Mouse (Mus musculus): ENCODE results near the gene Fam71e1.

Fam71e1 gene

DNA sequence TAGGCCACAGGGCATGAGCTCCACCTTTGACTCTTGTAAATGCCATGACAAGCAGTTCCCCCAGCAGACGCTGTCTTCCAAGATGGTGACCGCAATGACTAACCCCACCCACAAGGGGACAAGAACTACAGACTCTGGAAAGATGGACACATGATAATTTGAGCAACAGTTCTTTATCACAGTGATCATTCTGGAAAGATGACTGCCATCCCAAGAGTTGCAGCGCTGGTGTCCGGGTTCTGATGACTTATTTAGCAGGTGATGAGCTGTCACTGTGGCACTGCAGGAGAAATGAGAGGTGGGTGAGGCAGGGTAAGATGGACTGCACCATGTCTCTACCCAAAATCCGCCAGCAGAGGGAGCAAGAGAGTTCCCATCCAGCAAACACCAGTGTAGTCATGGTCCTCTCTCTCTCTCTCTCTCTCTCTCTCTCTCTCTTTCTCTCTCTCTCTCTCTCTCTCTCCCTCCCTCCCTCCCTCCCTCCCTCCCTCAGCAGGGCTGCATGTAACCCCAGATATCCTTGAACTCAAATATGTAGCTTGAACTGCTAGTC is 5.3 kb downstream of the Fam71e1 start:
- DNase-seq: peak; percentile 61

DNA sequence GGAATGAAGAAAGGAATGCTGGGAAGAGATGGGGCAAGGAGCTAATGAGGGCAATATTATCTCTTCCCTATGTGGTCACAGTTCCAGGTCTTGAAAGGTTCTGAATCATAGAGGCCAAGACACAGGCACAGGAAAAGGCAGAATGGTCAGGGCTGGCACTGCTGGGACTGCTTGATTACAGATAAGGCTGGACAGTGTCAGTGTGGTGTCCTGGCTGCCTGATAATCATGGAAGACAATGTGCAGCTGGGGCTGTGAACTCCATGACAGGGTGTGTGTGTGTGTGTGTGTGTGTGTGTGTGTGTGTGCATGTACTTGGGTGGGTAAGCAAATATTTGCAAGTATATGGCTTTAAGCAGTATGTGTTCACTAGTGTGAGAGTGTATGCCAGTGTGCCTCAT is 11.1 kb downstream of the Fam71e1 start:
- DNase-seq: no peak

GRCm38 (mm10) chr7:44519240-44519913 is 23.0 kb downstream of the Fam71e1 start:
- no peak for DNase-seq

DNA sequence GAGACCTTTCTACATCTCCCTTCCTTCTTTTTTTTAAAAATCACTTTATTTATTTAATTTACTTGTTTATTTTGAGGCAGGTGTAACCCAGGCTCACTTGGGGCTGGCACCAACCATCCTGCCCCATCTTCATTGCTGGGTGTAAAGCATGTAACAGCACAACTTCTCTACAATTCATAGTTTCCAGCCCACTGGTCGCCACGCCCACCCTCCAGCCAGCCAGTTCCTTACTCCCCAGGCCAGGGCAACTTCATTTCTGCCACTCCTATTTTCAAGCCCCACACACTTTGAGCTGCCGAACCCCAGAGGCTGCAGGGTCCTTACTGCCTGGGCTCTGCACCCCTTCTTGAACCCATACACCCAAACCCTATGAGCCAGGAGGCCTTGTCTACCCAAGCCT is 24.6 kb downstream of the Fam71e1 start:
- DNase-seq: no peak

- peak; percentile 59 for DNase-seq
These were observed 25.3 kb downstream of the Fam71e1 start for GRCm38 (mm10) chr7:44521710-44522109.

DNA sequence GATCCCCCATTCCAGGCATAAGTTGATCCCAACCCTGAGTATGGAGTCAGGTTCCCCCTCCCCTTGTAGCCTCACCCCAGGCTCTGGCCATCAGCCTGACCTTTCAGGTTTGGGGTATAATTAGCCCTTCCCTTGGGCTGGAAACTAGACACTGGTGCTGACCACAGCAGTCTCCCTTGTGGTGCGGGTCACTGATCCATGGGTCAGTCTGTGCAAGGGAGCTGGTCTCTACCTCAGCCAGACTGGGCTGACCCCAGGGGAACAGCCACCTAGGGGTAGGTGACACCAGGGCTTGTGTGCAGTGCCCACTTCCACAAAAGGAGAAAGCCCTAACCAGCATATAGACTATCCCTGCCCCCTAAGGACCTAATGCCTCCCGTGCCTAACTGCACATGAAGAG is 26.7 kb downstream of the Fam71e1 start:
- DNase-seq: no peak

- DNase-seq: peak; percentile 40
These were observed 28.1 kb downstream of the Fam71e1 start, which contains the start of gene Mybpc2 for GRCm38 (mm10) chr7:44524502-44524901. Gene Mybpc2, minus strand, starts transcription at chr7:44524656.

- peak; percentile 93 for DNase-seq
These were observed 28.9 kb downstream of the Fam71e1 start for GRCm38 (mm10) chr7:44525126-44525832.

DNA sequence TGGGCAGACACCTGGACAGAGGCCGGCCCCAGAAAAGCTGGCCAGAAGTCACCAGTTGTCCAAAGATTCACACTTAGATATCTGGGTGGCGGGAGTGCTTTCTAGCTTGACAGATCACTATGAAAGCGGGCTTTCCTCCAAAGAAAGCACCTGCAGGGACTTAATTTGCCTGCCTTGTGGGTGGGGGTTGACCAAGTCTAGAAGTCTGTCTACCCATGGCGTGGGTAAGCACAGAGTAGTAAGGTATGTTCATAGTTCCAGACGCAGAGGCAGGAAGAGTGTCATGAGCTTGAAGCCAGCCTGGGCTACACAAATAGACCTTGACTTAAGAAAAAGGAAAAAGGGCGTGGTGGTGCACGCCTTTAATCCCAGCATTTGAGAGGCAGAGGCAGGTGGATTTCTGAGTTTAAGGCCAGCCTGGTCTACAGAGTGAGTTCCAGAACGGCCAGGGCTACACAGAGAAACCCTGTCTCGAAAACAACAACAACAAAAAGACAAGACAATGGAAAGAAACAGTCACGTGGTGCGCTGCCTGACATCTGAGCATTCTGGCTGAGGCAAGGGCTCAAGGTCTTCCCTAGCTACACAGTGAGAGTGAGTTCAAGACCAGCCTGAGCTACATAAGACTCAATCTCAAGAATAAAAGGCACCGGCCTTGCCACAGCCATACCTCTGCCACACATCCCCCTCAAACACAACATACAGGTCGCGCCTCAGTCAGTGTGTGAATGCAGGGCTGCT is 30.2 kb downstream of the Fam71e1 start:
- no peak for DNase-seq

GRCm38 (mm10) chr7:44527483-44528398 is 31.4 kb downstream of the Fam71e1 start:
- DNase-seq: peak; percentile 87

DNA sequence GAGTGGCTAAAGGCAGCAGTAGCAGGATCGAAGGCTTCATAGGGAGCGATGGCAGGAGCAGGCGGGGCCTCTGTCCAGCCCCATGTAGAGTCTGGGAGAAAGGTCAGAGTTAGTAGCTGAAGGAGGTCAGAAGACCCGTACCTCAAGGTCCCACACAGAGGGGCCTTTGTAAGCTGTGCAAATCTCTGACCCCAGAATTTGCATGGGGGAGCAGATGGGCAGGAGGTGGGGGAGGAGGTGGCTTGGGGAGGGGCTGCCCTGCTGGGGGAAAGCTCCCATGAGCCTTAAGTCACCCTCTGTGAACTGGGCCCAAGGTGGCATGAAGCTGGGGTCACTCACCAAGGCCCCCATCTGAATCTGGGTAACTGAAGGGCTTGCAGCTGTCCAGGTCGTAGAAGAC is 33.1 kb downstream of the Fam71e1 start:
- no peak for DNase-seq

DNA sequence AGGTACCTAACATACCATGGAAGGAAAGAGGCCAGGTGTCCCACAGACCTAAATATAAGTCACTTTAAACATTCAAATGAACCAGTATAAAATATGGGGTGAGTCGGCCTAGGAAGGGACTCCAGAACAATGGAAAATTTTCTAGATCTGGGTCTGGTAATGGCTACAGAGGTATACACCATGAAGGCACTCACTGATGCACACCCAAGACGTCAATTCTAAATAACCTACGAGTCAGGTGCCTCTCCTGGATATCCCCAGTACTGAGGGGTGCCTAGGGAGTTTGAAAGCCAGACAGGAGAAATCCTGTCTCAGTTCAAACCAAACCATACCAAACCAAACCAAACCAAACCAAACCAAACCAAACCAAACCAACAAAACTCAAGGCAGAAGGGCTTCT is 34.1 kb downstream of the Fam71e1 start:
- no peak for DNase-seq

DNA sequence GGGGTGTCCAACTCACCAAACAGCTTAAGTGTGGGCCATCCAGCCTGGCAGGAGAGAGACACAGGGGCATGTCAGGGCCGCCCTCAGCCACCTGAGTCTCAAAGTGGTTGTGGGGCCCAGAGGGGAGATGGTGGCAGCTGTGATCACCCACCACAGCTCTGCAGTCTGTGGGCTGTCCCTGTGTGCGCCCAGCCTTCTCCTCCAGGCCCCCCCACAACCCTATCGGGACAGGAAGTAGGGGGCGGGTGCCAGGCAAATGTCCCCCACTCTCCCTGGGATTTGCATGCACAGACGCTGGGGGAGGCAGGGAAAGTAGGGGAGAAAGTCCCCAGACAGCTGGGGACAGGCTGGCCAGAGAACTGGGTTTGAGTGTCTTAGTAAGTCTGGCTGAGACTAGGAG is 34.8 kb downstream of the Fam71e1 start:
- DNase-seq: no peak

DNA sequence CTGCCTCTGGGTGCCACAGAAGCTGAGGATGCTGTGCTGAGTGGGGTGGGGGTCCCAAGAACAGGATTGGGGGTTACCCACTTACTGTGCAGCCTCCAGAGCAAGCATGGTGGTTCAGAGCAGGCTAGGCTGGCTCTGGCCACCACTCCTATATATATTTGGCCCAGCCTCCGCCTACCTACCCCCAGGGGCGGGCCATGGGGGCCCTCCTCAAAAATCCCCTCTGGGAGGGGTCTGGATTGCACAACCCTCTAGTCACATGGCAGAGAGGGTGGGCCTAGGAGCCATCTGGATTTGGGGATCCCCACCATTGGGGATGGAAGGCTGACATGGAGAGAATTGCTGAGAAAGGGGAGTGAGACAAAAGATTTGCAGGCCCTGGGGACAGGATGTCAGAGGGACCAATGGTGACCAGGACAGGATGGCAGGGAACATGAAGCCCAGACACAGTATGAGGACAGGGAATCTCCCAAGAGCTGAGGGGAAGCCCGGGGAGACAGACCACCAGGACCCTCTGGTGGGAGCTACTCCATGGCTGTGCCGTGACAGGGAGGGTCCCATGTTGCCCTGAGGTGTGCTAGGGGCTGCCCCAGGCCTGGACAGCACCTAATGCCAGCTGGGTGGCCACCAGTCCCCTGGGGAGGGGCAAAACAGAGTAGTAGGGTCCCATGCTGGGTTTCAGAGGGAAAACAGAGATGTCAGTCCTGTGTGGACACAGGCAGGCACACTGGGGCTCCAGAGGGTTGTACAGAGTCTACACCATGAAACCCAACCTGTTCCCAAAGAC is 35.8 kb downstream of the Fam71e1 start, which contains the start of gene Spib:
Gene Spib, minus strand, starts transcription at position 126 of the 787 bp plus-strand sequence.
- no peak for DNase-seq

- no peak for DNase-seq
These were observed 36.8 kb downstream of the Fam71e1 start for GRCm38 (mm10) chr7:44532918-44533745.

GRCm38 (mm10) chr7:44533746-44534045 is 37.3 kb downstream of the Fam71e1 start:
- DNase-seq: no peak

- no peak for DNase-seq
These were observed 37.9 kb downstream of the Fam71e1 start for GRCm38 (mm10) chr7:44534242-44534641.

DNA sequence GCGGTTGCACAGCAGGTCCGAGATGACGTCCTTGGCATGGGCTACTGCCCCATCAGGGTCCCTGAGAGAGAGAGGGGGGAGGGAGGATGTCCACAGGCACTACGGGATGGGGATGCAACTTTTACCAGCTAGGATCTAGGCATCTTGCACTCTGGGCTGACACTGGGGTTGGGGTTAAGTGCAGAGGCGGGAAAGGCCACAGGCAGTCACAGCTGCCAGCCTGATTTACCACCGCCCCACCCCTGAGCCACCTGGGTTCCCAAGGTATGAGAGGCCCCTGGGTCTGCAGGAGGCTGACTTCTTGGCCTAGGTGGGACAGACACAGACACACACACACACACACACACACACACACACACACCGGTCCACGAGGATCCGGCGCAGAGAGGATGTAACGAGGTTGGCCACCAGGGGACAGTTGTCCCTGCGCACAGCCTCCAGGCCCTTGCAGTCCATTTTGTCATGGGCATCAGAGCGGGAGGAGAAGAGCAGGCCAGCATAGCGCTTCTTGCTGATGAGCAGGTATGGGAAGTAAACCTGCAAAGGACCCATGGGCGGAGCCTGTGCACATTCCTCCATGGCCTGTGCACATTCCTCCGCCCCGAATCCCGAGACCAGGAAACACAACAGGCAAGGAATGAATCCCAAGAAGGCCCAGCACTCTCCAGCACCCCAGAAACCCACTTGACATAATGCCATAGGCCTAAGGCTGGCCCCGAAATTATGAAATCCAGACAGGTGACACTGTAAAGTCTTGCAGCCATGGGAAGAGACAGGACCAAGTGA is 38.5 kb downstream of the Fam71e1 start:
- no peak for DNase-seq

DNA sequence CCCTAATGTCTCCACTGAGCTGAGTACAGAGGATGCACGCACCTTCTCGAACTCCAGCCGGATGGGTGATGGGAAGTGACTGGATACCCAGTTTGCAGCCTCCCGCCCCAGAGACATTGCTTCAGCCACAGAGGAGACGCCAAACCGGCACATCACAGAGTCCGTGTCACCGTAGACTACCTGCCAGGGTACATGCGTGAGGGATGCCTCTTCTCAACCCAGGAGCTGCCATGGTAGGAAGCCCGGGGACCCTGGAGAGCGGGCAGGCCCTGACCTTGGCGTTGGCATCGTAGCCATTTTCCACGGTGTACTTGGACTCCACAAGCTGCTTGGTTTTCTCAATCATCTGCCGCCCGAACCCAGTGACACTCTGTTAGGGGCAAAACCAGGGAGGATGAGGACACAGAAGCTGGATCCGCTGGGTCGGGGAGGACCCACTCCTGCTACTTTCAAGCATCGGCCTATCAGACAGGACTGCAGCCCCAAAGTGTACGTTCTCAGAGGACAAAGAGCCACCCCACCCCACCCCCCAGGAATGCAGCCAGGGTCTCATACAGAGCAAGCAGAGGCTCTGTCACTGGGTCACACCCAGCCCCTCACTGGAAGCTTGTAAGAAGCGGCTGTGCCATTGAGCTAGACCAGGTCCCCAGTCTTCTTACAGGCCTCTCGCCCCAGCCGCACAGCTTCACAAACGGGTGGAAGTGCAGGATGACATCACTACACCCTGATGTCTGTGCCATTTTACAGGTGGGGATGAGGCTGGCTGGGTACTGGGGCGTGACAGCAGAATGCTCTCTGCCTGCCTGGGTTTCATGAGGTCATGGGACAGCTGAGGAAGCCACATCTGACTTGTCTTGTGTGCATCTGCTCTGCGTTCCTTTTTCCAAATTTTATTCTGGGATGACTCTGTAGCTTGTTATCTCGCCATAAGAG is 39.5 kb downstream of the Fam71e1 start:
- no peak for DNase-seq
